Mouse (Mus musculus): ENCODE measurements at regions not wholly inside any gene's neighbourhood (a gene's known extent, or its start where the extent isn't known, plus 50 kb on each side); places are given as distances from the start of the nearest gene placed in this dataset.

GRCm38 (mm10) chr4:10265942-10266341, 608.4 kb upstream of the 2610301B20Rik start:
- WGBS = 80% methylated on average over 2 of the region's 2 CpGs
- no peak for ATAC-seq (ENCODE audit: insufficient number of reproducible peaks, insufficient read depth, low FRiP score, low read depth)

GRCm38 (mm10) chr4:10285562-10285961, 588.7 kb upstream of the 2610301B20Rik start:
- H3K9ac ChIP-seq (ENCODE audit: low read length) = no peak overlapping the region
- no peak overlapping the region for H3K27ac ChIP-seq (replicated peaks in 1 of 2; ENCODE audit: control insufficient read depth in 1 of 2, insufficient read depth in 1 of 2, low read depth in 2 of 2, low read length in 2 of 2)
- 41% methylated on average over 2 of the region's 2 CpGs for WGBS
- no peak overlapping the region for H3K4me3 ChIP-seq (ENCODE audit: control insufficient read depth in 1 of 2, insufficient read depth in 1 of 2, low read depth in 1 of 2, low read length in 2 of 2)
- H3K36me3 ChIP-seq (ENCODE audit: control insufficient read depth, insufficient read depth, low read length) = no peaks in the 10 kb centered on the region
- H3K9me3 ChIP-seq (ENCODE audit: control insufficient read depth, low read length) = no peaks in the 10 kb centered on the region
- no peak; the same call in 1 of the 2 replicates for ATAC-seq (ENCODE audit: insufficient number of reproducible peaks, insufficient read depth, low FRiP score, low read depth)
- no peaks in the 10 kb centered on the region for H3K27me3 ChIP-seq (ENCODE audit: control insufficient read depth, insufficient read depth, low read length)
- no peak overlapping the region for H3K4me2 ChIP-seq (ENCODE audit: low read length)
- H3K4me1 ChIP-seq (ENCODE audit: control insufficient read depth in 2 of 2, insufficient read depth in 2 of 2, low read length in 2 of 2) = no peaks in the 10 kb centered on the region

More at GRCm38 (mm10) chr4:10265942-10266341, 608.4 kb upstream of the 2610301B20Rik start:
- Histone ChIP-seq H3K4me1 (ENCODE audit: control insufficient read depth in 2 of 2, insufficient read depth in 2 of 2, low read length in 2 of 2) (no peaks in the 10 kb centered on the region), H3K27ac (replicated peaks in 1 of 2; ENCODE audit: control insufficient read depth in 1 of 2, insufficient read depth in 1 of 2, low read depth in 2 of 2, low read length in 2 of 2) (no peak overlapping the region), H3K36me3 (ENCODE audit: control insufficient read depth, insufficient read depth, low read length) (no peaks in the 10 kb centered on the region), H3K9me3 (ENCODE audit: control insufficient read depth, low read length) (no peaks in the 10 kb centered on the region), H3K4me2 (ENCODE audit: low read length) (no peak overlapping the region), H3K4me3 (ENCODE audit: control insufficient read depth in 1 of 2, insufficient read depth in 1 of 2, low read depth in 1 of 2, low read length in 2 of 2) (no peak overlapping the region), H3K9ac (ENCODE audit: low read length) (no peak overlapping the region), H3K27me3 (ENCODE audit: control insufficient read depth, insufficient read depth, low read length) (no peaks in the 10 kb centered on the region)

GRCm38 (mm10) chr4:10290326-10290725, 584.0 kb upstream of the 2610301B20Rik start:
- Histone ChIP-seq H3K4me1 (ENCODE audit: control insufficient read depth in 2 of 2, insufficient read depth in 2 of 2, low read length in 2 of 2) (0 out of 4 replicates have a peak, but pooled peaks cover 0 to 3% of the 10 kb centered on the region in 2 experiments), H3K4me3 (ENCODE audit: control insufficient read depth in 1 of 2, insufficient read depth in 1 of 2, low read depth in 1 of 2, low read length in 2 of 2) (no peak overlapping the region), H3K9ac (ENCODE audit: low read length) (no peak overlapping the region), H3K27ac (replicated peaks in 1 of 2; ENCODE audit: control insufficient read depth in 1 of 2, insufficient read depth in 1 of 2, low read depth in 2 of 2, low read length in 2 of 2) (no peak overlapping the region), H3K9me3 (ENCODE audit: control insufficient read depth, low read length) (no peaks in the 10 kb centered on the region), H3K27me3 (ENCODE audit: control insufficient read depth, insufficient read depth, low read length) (no peaks in the 10 kb centered on the region), H3K36me3 (ENCODE audit: control insufficient read depth, insufficient read depth, low read length) (no peaks in the 10 kb centered on the region), H3K4me2 (ENCODE audit: low read length) (no peak overlapping the region)
- ATAC-seq (ENCODE audit: insufficient number of reproducible peaks, insufficient read depth, low FRiP score, low read depth) = no peak
- WGBS = 65% methylated on average over 3 of the region's 3 CpGs

- H3K27me3 ChIP-seq (ENCODE audit: control insufficient read depth, insufficient read depth, low read length) = no peaks in the 10 kb centered on the region
- no peak for ATAC-seq (ENCODE audit: insufficient number of reproducible peaks, insufficient read depth, low FRiP score, low read depth)
- no peak overlapping the region for H3K4me3 ChIP-seq (ENCODE audit: control insufficient read depth in 1 of 2, insufficient read depth in 1 of 2, low read depth in 1 of 2, low read length in 2 of 2)
- 0 out of 4 replicates have a peak, but pooled peaks cover 2 to 3% of the 10 kb centered on the region in 2 experiments for H3K4me1 ChIP-seq (ENCODE audit: control insufficient read depth in 2 of 2, insufficient read depth in 2 of 2, low read length in 2 of 2)
- no peak overlapping the region for H3K9ac ChIP-seq (ENCODE audit: low read length)
- no peaks in the 10 kb centered on the region for H3K36me3 ChIP-seq (ENCODE audit: control insufficient read depth, insufficient read depth, low read length)
- no peak overlapping the region for H3K4me2 ChIP-seq (ENCODE audit: low read length)
- 55% methylated on average over 4 of the region's 4 CpGs for WGBS
- no peaks in the 10 kb centered on the region for H3K9me3 ChIP-seq (ENCODE audit: control insufficient read depth, low read length)
- H3K27ac ChIP-seq (replicated peaks in 1 of 2; ENCODE audit: control insufficient read depth in 1 of 2, insufficient read depth in 1 of 2, low read depth in 2 of 2, low read length in 2 of 2) = no peak overlapping the region
These were observed 579.2 kb upstream of the 2610301B20Rik start for GRCm38 (mm10) chr4:10295012-10295530.

GRCm38 (mm10) chr4:10296220-10296619, 578.1 kb upstream of the 2610301B20Rik start:
- Histone ChIP-seq H3K27me3 (ENCODE audit: control insufficient read depth, insufficient read depth, low read length) (no peaks in the 10 kb centered on the region), H3K9ac (ENCODE audit: low read length) (no peak overlapping the region), H3K4me1 (ENCODE audit: control insufficient read depth in 2 of 2, insufficient read depth in 2 of 2, low read length in 2 of 2) (0 out of 4 replicates have a peak, but pooled peaks cover 2 to 3% of the 10 kb centered on the region in 2 experiments), H3K36me3 (ENCODE audit: control insufficient read depth, insufficient read depth, low read length) (no peaks in the 10 kb centered on the region), H3K9me3 (ENCODE audit: control insufficient read depth, low read length) (no peaks in the 10 kb centered on the region), H3K27ac (replicated peaks in 1 of 2; ENCODE audit: control insufficient read depth in 1 of 2, insufficient read depth in 1 of 2, low read depth in 2 of 2, low read length in 2 of 2) (no peak overlapping the region), H3K4me2 (ENCODE audit: low read length) (no peak overlapping the region), H3K4me3 (ENCODE audit: control insufficient read depth in 1 of 2, insufficient read depth in 1 of 2, low read depth in 1 of 2, low read length in 2 of 2) (no peak overlapping the region)
- ATAC-seq (ENCODE audit: insufficient number of reproducible peaks, insufficient read depth, low FRiP score, low read depth) = no peak
- WGBS = 78% methylated on average over 1 of the region's 1 CpGs

- WGBS = 18% methylated on average over 5 of the region's 5 CpGs
- ATAC-seq (ENCODE audit: insufficient number of reproducible peaks, insufficient read depth, low FRiP score, low read depth) = no peak
- 0 out of 4 replicates have a peak overlapping the region, but pooled peaks of 1 of the 2 experiments have one; percentile 17 for H3K27ac ChIP-seq (replicated peaks in 1 of 2; ENCODE audit: control insufficient read depth in 1 of 2, insufficient read depth in 1 of 2, low read depth in 2 of 2, low read length in 2 of 2)
- no peaks in the 10 kb centered on the region for H3K9me3 ChIP-seq (ENCODE audit: control insufficient read depth, low read length)
- no peak overlapping the region for H3K9ac ChIP-seq (ENCODE audit: low read length)
- H3K36me3 ChIP-seq (ENCODE audit: control insufficient read depth, insufficient read depth, low read length) = no peaks in the 10 kb centered on the region
- H3K4me3 ChIP-seq (ENCODE audit: control insufficient read depth in 1 of 2, insufficient read depth in 1 of 2, low read depth in 1 of 2, low read length in 2 of 2) = no peak overlapping the region
- peaks cover 4 to 19% of the 10 kb centered on the region in 2 experiments; a peak in 3 of 4 replicates for H3K4me1 ChIP-seq (ENCODE audit: control insufficient read depth in 2 of 2, insufficient read depth in 2 of 2, low read length in 2 of 2)
- no peaks in the 10 kb centered on the region for H3K27me3 ChIP-seq (ENCODE audit: control insufficient read depth, insufficient read depth, low read length)
- no peak overlapping the region for H3K4me2 ChIP-seq (ENCODE audit: low read length)
These were observed 562.4 kb upstream of the 2610301B20Rik start for GRCm38 (mm10) chr4:10311886-10312285.

- ATAC-seq (ENCODE audit: insufficient number of reproducible peaks, insufficient read depth, low FRiP score, low read depth) = no peak
- no peaks in the 10 kb centered on the region for H3K36me3 ChIP-seq (ENCODE audit: control insufficient read depth, insufficient read depth, low read length)
- no peak overlapping the region for H3K4me3 ChIP-seq (ENCODE audit: control insufficient read depth in 1 of 2, insufficient read depth in 1 of 2, low read depth in 1 of 2, low read length in 2 of 2)
- no peak overlapping the region for H3K9ac ChIP-seq (ENCODE audit: low read length)
- H3K27me3 ChIP-seq (ENCODE audit: control insufficient read depth, insufficient read depth, low read length) = no peaks in the 10 kb centered on the region
- H3K4me2 ChIP-seq (ENCODE audit: low read length) = no peak overlapping the region
- peak overlapping the region; percentile 54 to 80 for H3K27ac ChIP-seq (replicated peaks in 1 of 2; ENCODE audit: control insufficient read depth in 1 of 2, insufficient read depth in 1 of 2, low read depth in 2 of 2, low read length in 2 of 2)
- no peaks in the 10 kb centered on the region for H3K9me3 ChIP-seq (ENCODE audit: control insufficient read depth, low read length)
- 69% methylated on average over 4 of the region's 4 CpGs for WGBS
- H3K4me1 ChIP-seq (ENCODE audit: control insufficient read depth in 2 of 2, insufficient read depth in 2 of 2, low read length in 2 of 2) = peaks cover 4 to 22% of the 10 kb centered on the region in 2 experiments; a peak in 3 of 4 replicates
These were observed 559.2 kb upstream of the 2610301B20Rik start for GRCm38 (mm10) chr4:10315144-10315543.

- 11% methylated on average over 3 of the region's 3 CpGs for WGBS
- Histone ChIP-seq H3K9me3 (ENCODE audit: control insufficient read depth, low read length) (no peaks in the 10 kb centered on the region), H3K27me3 (ENCODE audit: control insufficient read depth, insufficient read depth, low read length) (no peaks in the 10 kb centered on the region), H3K27ac (replicated peaks in 1 of 2; ENCODE audit: control insufficient read depth in 1 of 2, insufficient read depth in 1 of 2, low read depth in 2 of 2, low read length in 2 of 2) (peak overlapping the region; percentile 54 to 80; a peak in 3 of 4 replicates), H3K9ac (ENCODE audit: low read length) (no peak overlapping the region), H3K4me3 (ENCODE audit: control insufficient read depth in 1 of 2, insufficient read depth in 1 of 2, low read depth in 1 of 2, low read length in 2 of 2) (no peak overlapping the region), H3K4me2 (ENCODE audit: low read length) (no peak overlapping the region), H3K36me3 (ENCODE audit: control insufficient read depth, insufficient read depth, low read length) (no peaks in the 10 kb centered on the region), H3K4me1 (ENCODE audit: control insufficient read depth in 2 of 2, insufficient read depth in 2 of 2, low read length in 2 of 2) (peaks cover 4 to 22% of the 10 kb centered on the region in 2 experiments; a peak in 3 of 4 replicates)
- 0 out of 2 replicates have a peak, but pooled peaks have one; percentile 59 for ATAC-seq (ENCODE audit: insufficient number of reproducible peaks, insufficient read depth, low FRiP score, low read depth)
These were observed 558.4 kb upstream of the 2610301B20Rik start for GRCm38 (mm10) chr4:10315875-10316274.
